Mouse (Mus musculus) thymus, postnatal 4 days (tissue): Measurements from ENCODE around the gene Elmod2.
"Not testable (repeated sequence)": the region's sequence is repeated elsewhere in the genome, so short reads cannot be mapped to it uniquely, and the experiment has no call there.

Source experiments
- DNase-seq: peaks from one replicate; pipeline ENCODE4 v3.0.0; 2021

Gene Elmod2

GRCm38 (mm10) chr8:83331899-83332697 is at the start of gene Elmod2:
Elmod2 (minus strand) TSS chr8:83332486.
- peak; percentile 99 for DNase-seq

DNA sequence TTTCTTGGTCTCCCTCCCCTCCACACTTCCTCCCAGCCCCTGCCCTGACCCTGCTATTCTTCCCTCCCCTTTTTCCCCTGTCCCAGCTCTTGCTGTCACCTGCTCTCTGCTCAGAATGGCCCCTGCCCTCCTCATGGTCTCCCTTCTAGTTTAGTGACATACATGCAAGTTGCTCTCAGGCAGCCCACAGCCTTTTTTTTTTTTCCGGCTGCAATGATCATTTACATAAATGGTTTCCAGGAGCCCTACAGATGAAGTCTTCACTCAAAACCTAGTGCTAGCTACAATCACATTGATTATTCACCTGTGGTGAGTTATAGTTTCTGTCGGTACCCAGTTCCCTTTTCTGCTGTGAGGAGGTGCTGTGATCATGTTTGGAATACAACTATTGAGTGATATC is 48.7 kb upstream of the Elmod2 start:
- DNase-seq = no peak

DNA sequence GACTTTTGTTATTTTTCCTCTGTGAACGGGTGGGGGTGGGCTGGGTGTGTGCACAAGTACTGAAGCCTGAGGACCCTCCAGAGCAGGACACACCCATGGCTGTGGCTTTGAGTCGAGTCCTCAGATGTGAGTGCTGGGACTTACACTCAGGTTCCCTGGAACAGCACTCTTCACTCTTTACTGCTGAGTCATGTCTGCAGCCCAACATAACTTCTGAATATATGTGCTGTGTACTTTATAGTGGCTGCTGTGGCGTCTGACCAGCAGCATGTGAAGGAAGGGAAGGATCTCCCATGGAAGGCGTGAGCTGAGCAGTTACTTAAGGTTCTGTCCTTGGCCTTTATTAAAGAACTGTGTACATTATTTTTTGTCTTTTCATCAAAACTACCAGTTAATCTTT is 47.9 kb upstream of the Elmod2 start:
- DNase-seq = no peak

DNA sequence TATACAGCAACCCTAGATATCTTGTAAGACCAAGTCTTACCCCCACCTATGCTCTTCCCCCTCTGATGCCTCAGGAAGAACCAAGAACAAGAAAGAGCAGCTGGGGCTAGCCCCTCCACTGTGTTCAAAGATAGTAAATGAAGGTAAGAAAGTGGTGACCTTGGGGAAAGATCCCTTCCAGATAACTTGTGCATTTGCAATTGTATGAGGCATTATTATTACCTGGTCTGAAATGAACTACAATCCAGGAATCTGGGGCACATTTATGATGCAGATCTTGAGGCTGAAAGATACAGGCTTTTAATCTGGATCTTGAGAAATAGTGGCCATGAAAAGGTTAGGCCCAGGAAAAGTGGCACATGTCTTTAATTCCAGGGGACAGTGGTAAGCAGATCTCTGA is 44.9 kb upstream of the Elmod2 start:
- DNase-seq = no peak

GRCm38 (mm10) chr8:83363156-83363769 is 31.0 kb upstream of the Elmod2 start:
- DNase-seq = no peak

- DNase-seq = no peak
Observed at GRCm38 (mm10) chr8:83351315-83351714, 19.0 kb upstream of the Elmod2 start.

GRCm38 (mm10) chr8:83348263-83348662 is 16.0 kb upstream of the Elmod2 start, which contains the start of gene Mgat4d:
Mgat4d (plus strand) TSS chr8:83348471.
- DNase-seq = no peak

- no peak for DNase-seq
Observed at GRCm38 (mm10) chr8:83342693-83343092, 10.4 kb upstream of the Elmod2 start.

GRCm38 (mm10) chr8:83342076-83342475 is 9.8 kb upstream of the Elmod2 start:
- DNase-seq = no peak

DNA sequence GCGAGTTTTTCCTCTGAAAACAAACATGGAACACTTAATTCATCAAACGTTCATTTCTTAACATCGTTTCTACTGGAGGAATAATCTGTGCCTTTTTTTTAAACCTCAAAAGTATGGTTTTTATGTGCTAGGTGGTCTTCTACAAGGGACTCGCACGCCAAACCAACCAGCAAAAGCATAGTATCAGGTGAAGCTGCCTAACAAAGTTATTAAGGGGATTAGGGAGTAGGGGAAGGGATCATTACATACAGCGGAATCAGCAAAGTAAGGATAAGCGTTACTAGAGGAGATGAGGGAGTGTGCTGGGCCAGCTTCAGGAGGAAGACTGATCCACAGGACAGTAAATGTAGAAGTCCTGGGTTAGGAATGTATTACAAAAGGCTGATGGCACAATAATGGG is 578 bp upstream of the Elmod2 start:
- DNase-seq = no peak

DNA sequence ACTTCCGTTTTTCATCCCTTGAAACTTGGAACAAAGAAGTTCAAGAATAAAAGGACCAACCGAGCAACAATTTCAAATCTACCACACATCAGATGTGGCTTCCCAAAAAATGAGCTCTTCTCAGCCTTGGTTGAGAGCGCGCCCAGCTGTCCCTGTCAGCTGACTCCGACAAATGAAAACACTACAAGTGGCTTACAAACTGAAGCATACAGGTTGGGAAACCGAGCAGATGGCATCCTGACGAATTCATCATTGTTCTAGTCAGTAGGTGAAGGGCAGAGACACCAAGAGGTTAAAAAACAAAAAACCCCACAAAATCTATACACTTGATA is 753 bp downstream of the Elmod2 start:
- DNase-seq = peak; percentile 32

- DNase-seq = no peak
Observed at GRCm38 (mm10) chr8:83327889-83328288, 4.4 kb downstream of the Elmod2 start.

GRCm38 (mm10) chr8:83323056-83323455 is 9.2 kb downstream of the Elmod2 start:
- peak; percentile 66 for DNase-seq

GRCm38 (mm10) chr8:83322374-83322773 is 9.9 kb downstream of the Elmod2 start:
- no peak for DNase-seq

DNA sequence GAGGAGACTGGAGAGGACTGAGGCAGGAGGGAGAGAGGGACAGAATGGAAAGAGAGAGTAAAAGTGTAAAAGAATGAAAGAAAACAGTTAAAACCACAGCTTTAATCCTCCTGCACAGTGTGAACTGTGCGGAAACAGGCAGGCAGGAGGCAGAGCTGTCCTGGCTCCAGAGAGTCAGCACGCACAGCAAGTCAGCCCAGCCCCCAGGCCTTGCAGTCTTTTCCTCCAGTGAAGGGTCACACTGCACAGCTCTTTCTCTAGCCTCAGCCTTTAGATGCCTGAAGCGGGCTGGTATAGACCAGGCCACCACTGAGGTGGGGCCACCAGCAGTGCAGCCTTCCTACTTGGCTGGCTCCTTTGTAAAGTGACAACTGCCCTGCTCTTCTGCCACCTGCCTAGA is 11.7 kb downstream of the Elmod2 start:
- no peak for DNase-seq

DNA sequence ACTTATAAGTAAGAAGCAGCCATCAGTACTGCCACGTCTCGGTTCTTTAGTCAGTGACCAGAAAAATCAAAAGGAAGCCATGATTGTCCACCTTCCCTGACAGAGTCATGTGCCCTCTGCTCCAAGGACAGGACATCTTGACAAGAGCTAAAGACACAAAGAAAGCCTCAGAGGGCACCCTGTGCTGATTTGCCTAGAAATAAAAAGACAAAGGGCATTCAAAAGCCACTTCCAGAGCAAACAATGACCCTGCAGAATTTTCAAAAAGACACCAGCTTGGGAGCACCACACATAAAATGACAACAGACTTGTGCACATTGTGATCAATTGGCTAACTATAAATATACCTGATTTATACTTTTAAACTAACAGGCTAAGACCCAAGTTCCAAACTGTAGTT is 16.6 kb downstream of the Elmod2 start:
- DNase-seq = no peak

DNA sequence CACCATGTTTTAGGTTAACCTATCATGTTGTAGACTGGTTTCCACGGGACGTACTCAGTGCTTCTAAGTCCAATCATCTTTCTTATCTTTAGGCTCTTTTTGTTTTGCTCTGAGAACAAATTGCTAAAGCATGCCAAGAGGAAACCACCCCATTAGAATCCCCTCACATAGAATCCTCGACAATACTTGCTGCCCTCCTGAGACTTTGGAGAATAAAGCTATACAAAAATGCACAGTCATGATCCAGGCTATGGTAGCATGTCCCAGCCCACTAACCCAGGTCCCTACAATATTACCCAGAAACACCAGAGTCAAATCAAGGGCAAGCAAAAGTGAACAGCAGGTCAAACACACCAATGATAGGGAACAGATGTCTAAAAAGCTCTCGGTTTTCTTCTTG is 17.2 kb downstream of the Elmod2 start:
- not testable (repeated sequence) for DNase-seq

DNA sequence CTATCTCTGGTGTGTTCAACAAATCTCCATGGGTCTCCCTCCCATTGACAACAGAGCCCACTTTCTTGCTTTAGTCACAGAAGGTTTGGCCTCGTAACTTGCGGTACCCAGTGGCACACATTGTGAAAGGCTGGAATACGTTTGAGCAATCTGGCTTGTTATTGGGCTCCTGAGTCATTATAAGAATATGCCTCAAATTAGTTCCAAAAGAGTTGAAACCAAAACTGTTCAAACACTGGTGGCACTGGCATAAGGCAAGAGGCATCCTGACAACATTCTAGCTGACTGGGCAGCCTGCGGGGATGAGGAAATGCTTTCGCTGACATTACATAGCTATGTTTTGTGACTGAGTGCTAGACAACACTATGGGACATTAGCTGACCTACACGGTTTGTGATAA is 22.4 kb downstream of the Elmod2 start:
- no peak for DNase-seq

DNA sequence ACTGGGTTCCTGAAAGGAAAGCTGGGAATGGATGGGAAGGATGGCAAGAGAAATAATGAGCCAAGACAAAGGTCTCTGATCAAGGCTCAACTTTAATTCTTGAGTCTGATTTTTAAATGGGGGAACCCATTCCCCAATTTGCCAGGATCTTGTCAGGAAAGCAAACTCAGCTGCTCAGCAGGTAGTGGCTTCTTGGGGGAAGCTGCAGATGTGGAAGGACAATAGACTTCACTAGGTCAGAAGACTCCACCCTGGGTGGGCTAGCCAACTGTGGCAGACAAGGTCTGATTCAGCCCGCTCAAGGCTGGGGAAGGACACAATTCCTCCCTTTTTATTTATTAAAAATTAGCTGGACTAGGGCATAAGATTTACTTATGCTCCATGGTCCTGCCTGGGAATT is 27.3 kb downstream of the Elmod2 start:
- no peak for DNase-seq

GRCm38 (mm10) chr8:83300135-83300534 is 32.2 kb downstream of the Elmod2 start:
- peak; percentile 47 for DNase-seq

DNA sequence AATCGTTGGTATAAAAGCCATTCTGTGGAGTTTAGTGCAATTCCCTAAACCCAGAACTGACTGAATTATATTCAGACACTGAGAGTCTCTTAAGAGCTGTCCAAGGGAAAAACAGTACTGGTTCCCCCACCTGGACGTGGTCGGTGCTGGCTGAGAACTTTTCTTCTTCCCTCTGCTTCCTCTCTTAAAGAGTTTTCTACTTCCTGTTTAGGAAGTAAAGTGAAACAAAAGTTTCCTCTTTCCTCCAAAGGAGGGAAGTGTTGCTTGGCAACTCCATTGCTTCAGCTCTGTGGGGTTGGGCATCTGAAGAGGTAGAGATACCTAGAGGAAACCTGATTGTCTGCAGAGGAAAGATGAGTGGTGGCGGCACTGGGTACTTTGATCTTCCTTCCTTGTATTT is 34.9 kb downstream of the Elmod2 start:
- DNase-seq = no peak

GRCm38 (mm10) chr8:83290176-83290575 is 42.1 kb downstream of the Elmod2 start, which contains the start of gene Ucp1:
Ucp1 (plus strand) TSS chr8:83290352.
- DNase-seq = peak; percentile 31

DNA sequence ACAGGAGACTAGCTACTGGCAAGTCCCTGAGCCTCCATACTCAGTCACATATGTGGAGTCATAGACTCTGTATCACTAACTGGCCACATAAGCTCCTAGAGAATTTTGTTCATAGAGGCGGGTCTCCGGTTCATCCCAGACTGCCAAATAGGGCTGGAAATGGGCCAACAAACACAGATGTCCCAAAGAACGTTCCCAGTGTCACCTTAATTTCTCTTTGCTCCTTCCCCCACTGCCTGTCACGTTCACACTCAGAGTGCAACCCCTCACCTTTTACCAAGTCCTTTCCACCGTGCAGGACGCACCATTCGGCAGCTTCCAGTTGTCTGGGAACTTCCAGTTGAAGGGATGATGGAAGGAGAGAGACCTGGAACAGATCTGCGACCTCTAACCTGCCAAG is 46.9 kb downstream of the Elmod2 start:
- no peak for DNase-seq

GRCm38 (mm10) chr8:83278431-83278830 is 53.9 kb downstream of the Elmod2 start:
- DNase-seq = no peak

DNA sequence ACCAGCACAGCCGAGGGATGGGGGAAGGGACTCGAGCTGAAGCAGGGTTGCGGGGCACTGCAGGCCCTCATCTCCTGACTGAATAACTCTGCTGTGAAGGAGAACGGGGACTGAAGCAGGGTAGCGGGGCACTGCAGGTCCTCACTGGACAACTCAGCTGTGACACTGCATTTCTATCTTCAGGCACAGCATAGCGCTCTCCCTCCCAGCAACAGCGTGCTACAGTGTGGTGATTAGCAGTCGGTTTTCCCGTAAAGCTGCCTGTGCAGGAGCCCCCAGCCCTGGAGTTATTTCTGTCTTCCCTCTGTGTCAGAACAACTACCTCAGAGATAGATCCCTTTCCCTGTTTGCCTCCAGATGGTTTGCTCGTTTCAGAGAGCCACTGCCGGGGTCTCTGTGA is 57.8 kb downstream of the Elmod2 start:
- DNase-seq = peak; percentile 13
